Mouse (Mus musculus): ENCODE measurements around the gene Cdc42se2. TPM values are rescaled to one million over a fixed set of nuclear protein-coding genes. Genes with fewer than 3 reads are reported as not detected.

Cdc42se2 gene
- polyA plus RNA-seq, 1 experiment: 69.7 TPM

- Histone ChIP-seq H3K36me3 (ENCODE audit: control insufficient read depth, insufficient read depth, low read length, poor library complexity, severe bottlenecking) (no peaks in the 10 kb centered on the region), H3K4me3 (ENCODE audit: low read depth, low read length) (no peak overlapping the region), H3K9me3 (replicated peaks; ENCODE audit: control insufficient read depth, insufficient read depth, low read length, poor library complexity, severe bottlenecking) (no peaks in the 10 kb centered on the region), H3K9ac (ENCODE audit: low read depth, poor library complexity, severe bottlenecking) (no peak overlapping the region), H3K27me3 (ENCODE audit: control insufficient read depth, insufficient read depth, low read length, poor library complexity, severe bottlenecking) (no peaks in the 10 kb centered on the region), H3K4me1 (ENCODE audit: control insufficient read depth, insufficient read depth, low read length) (no peaks in the 10 kb centered on the region), H3K27ac (ENCODE audit: insufficient read depth, low read length) (no peak overlapping the region)
- TF ChIP-seq CTCF (IDR thresholded peaks at IDR 0.05; ENCODE audit: low read depth, low read length): no peak
- TF ChIP-seq EP300 (IDR thresholded peaks at IDR 0.05; ENCODE audit: insufficient read depth, low read depth, low read length): no peak
- no peak for TF ChIP-seq POLR2A (IDR thresholded peaks at IDR 0.05; ENCODE audit: insufficient read depth, low read length)
These were observed 23.6 kb upstream of the Cdc42se2 start for GRCm38 (mm10) chr11:54811054-54811453.

GRCm38 (mm10) chr11:54809582-54809981, 22.1 kb upstream of the Cdc42se2 start:
- H3K27ac ChIP-seq (ENCODE audit: insufficient read depth, low read length): no peak overlapping the region
- TF ChIP-seq POLR2A (IDR thresholded peaks at IDR 0.05; ENCODE audit: insufficient read depth, low read length) (no peak), CTCF (IDR thresholded peaks at IDR 0.05; ENCODE audit: low read depth, low read length) (no peak), EP300 (IDR thresholded peaks at IDR 0.05; ENCODE audit: insufficient read depth, low read depth, low read length) (no peak)
- H3K27me3 ChIP-seq (ENCODE audit: control insufficient read depth, insufficient read depth, low read length, poor library complexity, severe bottlenecking): no peaks in the 10 kb centered on the region
- no peak overlapping the region for H3K4me3 ChIP-seq (ENCODE audit: low read depth, low read length)
- no peaks in the 10 kb centered on the region for H3K9me3 ChIP-seq (replicated peaks; ENCODE audit: control insufficient read depth, insufficient read depth, low read length, poor library complexity, severe bottlenecking)
- H3K9ac ChIP-seq (ENCODE audit: low read depth, poor library complexity, severe bottlenecking): no peak overlapping the region
- H3K4me1 ChIP-seq (ENCODE audit: control insufficient read depth, insufficient read depth, low read length): no peaks in the 10 kb centered on the region
- no peaks in the 10 kb centered on the region for H3K36me3 ChIP-seq (ENCODE audit: control insufficient read depth, insufficient read depth, low read length, poor library complexity, severe bottlenecking)

DNA sequence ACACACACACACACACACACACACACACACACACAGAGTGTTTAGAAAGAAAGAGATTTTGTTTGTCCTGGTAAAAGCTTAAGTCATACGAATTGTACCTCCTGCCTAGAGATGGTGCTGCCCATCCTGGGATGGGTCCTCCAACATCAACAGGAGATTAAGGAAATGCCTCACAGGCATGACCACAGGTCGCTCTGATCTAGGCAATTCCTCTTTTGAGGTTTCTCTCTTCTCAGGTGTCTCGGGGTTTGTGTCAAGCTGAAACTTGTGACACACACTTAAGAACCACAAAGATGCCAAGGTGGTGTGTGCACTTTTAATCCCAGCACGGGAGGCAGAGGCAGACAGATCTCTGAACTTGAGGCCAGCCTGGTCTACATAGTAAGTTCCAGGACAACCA, 20.7 kb upstream of the Cdc42se2 start:
- Histone ChIP-seq H3K4me1 (ENCODE audit: control insufficient read depth, insufficient read depth, low read length) (no peaks in the 10 kb centered on the region), H3K27me3 (ENCODE audit: control insufficient read depth, insufficient read depth, low read length, poor library complexity, severe bottlenecking) (no peaks in the 10 kb centered on the region), H3K9me3 (replicated peaks; ENCODE audit: control insufficient read depth, insufficient read depth, low read length, poor library complexity, severe bottlenecking) (no peaks in the 10 kb centered on the region), H3K36me3 (ENCODE audit: control insufficient read depth, insufficient read depth, low read length, poor library complexity, severe bottlenecking) (no peaks in the 10 kb centered on the region), H3K4me3 (ENCODE audit: low read depth, low read length) (no peak overlapping the region), H3K9ac (ENCODE audit: low read depth, poor library complexity, severe bottlenecking) (no peak overlapping the region), H3K27ac (ENCODE audit: insufficient read depth, low read length) (no peak overlapping the region)
- TF ChIP-seq EP300 (IDR thresholded peaks at IDR 0.05; ENCODE audit: insufficient read depth, low read depth, low read length) (no peak), POLR2A (IDR thresholded peaks at IDR 0.05; ENCODE audit: insufficient read depth, low read length) (no peak), CTCF (IDR thresholded peaks at IDR 0.05; ENCODE audit: low read depth, low read length) (no peak)

DNA sequence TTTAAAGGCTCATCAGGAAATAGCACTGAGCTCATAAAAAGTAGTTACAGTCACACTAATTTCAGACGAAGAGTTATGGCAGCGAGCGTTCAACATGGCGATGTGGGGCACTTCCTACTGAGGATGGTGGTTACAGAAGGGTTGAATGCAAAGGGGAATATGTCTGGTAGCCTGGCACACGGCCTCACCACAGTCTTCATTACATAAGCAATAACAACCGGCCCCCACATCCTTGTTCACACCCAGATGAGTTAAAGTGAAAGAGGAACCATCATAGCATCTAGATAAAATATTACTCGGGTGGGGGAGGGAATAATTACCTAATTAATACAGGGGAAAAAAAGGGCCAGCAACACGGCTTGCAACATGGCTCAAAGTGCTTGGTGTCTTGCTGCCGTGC, 20.2 kb upstream of the Cdc42se2 start:
- no peaks in the 10 kb centered on the region for H3K36me3 ChIP-seq (ENCODE audit: control insufficient read depth, insufficient read depth, low read length, poor library complexity, severe bottlenecking)

GRCm38 (mm10) chr11:54806891-54807290, 19.4 kb upstream of the Cdc42se2 start:
- H3K4me3 ChIP-seq (ENCODE audit: low read depth, low read length): peak overlapping the region; percentile 17; the same call in 1 of the 2 replicates
- TF ChIP-seq POLR2A (IDR thresholded peaks at IDR 0.05; ENCODE audit: insufficient read depth, low read length) (no peak), CTCF (IDR thresholded peaks at IDR 0.05; ENCODE audit: low read depth, low read length) (no peak), EP300 (IDR thresholded peaks at IDR 0.05; ENCODE audit: insufficient read depth, low read depth, low read length) (no peak)
- no peaks in the 10 kb centered on the region for H3K9me3 ChIP-seq (replicated peaks; ENCODE audit: control insufficient read depth, insufficient read depth, low read length, poor library complexity, severe bottlenecking)
- H3K27ac ChIP-seq (ENCODE audit: insufficient read depth, low read length): no peak overlapping the region
- no peaks in the 10 kb centered on the region for H3K27me3 ChIP-seq (ENCODE audit: control insufficient read depth, insufficient read depth, low read length, poor library complexity, severe bottlenecking)
- no peaks in the 10 kb centered on the region for H3K36me3 ChIP-seq (ENCODE audit: control insufficient read depth, insufficient read depth, low read length, poor library complexity, severe bottlenecking)
- no peak overlapping the region for H3K9ac ChIP-seq (ENCODE audit: low read depth, poor library complexity, severe bottlenecking)
- H3K4me1 ChIP-seq (ENCODE audit: control insufficient read depth, insufficient read depth, low read length): no peaks in the 10 kb centered on the region

More for the DNA sequence above, 20.2 kb upstream of the Cdc42se2 start:
- TF ChIP-seq EP300 (IDR thresholded peaks at IDR 0.05; ENCODE audit: insufficient read depth, low read depth, low read length) (no peak), POLR2A (IDR thresholded peaks at IDR 0.05; ENCODE audit: insufficient read depth, low read length) (no peak), CTCF (IDR thresholded peaks at IDR 0.05; ENCODE audit: low read depth, low read length) (no peak)
- Histone ChIP-seq H3K4me3 (ENCODE audit: low read depth, low read length) (no peak overlapping the region), H3K4me1 (ENCODE audit: control insufficient read depth, insufficient read depth, low read length) (no peaks in the 10 kb centered on the region), H3K9me3 (replicated peaks; ENCODE audit: control insufficient read depth, insufficient read depth, low read length, poor library complexity, severe bottlenecking) (no peaks in the 10 kb centered on the region), H3K27me3 (ENCODE audit: control insufficient read depth, insufficient read depth, low read length, poor library complexity, severe bottlenecking) (no peaks in the 10 kb centered on the region), H3K27ac (ENCODE audit: insufficient read depth, low read length) (no peak overlapping the region), H3K9ac (ENCODE audit: low read depth, poor library complexity, severe bottlenecking) (no peak overlapping the region)

DNA sequence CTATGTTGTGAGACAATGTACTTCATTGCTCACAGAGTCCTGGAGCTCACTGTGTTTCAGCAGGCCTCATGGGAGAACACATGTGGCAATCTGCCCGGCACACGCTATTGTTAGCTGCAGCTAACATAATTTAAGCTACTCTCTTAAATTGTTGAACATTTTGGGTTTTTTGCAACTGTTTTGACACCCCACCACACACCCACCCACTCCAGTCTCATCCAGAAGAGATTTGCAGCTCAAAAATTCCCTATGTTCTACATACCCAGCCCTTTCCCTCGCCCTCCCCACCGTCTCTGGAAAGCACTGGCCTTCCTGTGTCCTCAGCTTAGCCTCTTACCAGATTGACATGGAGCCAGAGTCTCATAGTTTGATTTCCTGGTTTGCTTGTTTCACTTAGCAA, 17.7 kb upstream of the Cdc42se2 start:
- no peak for TF ChIP-seq CTCF (IDR thresholded peaks at IDR 0.05; ENCODE audit: low read depth, low read length)
- no peak for TF ChIP-seq EP300 (IDR thresholded peaks at IDR 0.05; ENCODE audit: insufficient read depth, low read depth, low read length)
- no peak for TF ChIP-seq POLR2A (IDR thresholded peaks at IDR 0.05; ENCODE audit: insufficient read depth, low read length)
- Histone ChIP-seq H3K9ac (ENCODE audit: low read depth, poor library complexity, severe bottlenecking) (no peak overlapping the region), H3K9me3 (replicated peaks; ENCODE audit: control insufficient read depth, insufficient read depth, low read length, poor library complexity, severe bottlenecking) (no peaks in the 10 kb centered on the region), H3K27me3 (ENCODE audit: control insufficient read depth, insufficient read depth, low read length, poor library complexity, severe bottlenecking) (no peaks in the 10 kb centered on the region), H3K36me3 (ENCODE audit: control insufficient read depth, insufficient read depth, low read length, poor library complexity, severe bottlenecking) (no peaks in the 10 kb centered on the region), H3K4me1 (ENCODE audit: control insufficient read depth, insufficient read depth, low read length) (no peaks in the 10 kb centered on the region), H3K4me3 (ENCODE audit: low read depth, low read length) (no peak overlapping the region), H3K27ac (ENCODE audit: insufficient read depth, low read length) (no peak overlapping the region)
